Mouse (Mus musculus): ENCODE measurements around the gene Rnpepl1.
"Not testable (repeated sequence)": the region's sequence is repeated elsewhere in the genome, so short reads cannot be mapped to it uniquely, and the experiment has no call there.

Gene Rnpepl1

GRCm38 (mm10) chr1:92936467-92936866 lies 25.9 kb downstream of the Rnpepl1 start:
- DNase-seq (ENCODE audit: inconsistent ontology term) = no peak

- no peak for DNase-seq (ENCODE audit: inconsistent ontology term)
These were observed 27.2 kb downstream of the Rnpepl1 start for GRCm38 (mm10) chr1:92937797-92938196.

GRCm38 (mm10) chr1:92939746-92940145 lies 29.2 kb downstream of the Rnpepl1 start:
- no peak for DNase-seq (ENCODE audit: inconsistent ontology term)

- no peak for DNase-seq (ENCODE audit: inconsistent ontology term)
These were observed 32.8 kb downstream of the Rnpepl1 start for GRCm38 (mm10) chr1:92943219-92943989.

- no peak for DNase-seq (ENCODE audit: inconsistent ontology term)
These were observed 37.4 kb downstream of the Rnpepl1 start for GRCm38 (mm10) chr1:92947966-92948365.

- DNase-seq (ENCODE audit: inconsistent ontology term) = no peak
These were observed 38.8 kb downstream of the Rnpepl1 start for GRCm38 (mm10) chr1:92949426-92949825.

GRCm38 (mm10) chr1:92950607-92951006 lies 40.0 kb downstream of the Rnpepl1 start, which contains the start of gene Gpr35:
TSS of gene Gpr35 (plus strand) at chr1:92950865.
- DNase-seq (ENCODE audit: inconsistent ontology term) = no peak

- DNase-seq (ENCODE audit: inconsistent ontology term) = no peak
These were observed 43.1 kb downstream of the Rnpepl1 start for GRCm38 (mm10) chr1:92953641-92954040.

GRCm38 (mm10) chr1:92956571-92957335 lies 46.2 kb downstream of the Rnpepl1 start:
- DNase-seq (ENCODE audit: inconsistent ontology term) = not testable (repeated sequence)

GRCm38 (mm10) chr1:92958999-92959398 lies 48.4 kb downstream of the Rnpepl1 start:
- DNase-seq (ENCODE audit: inconsistent ontology term) = no peak

- not testable (repeated sequence) for DNase-seq (ENCODE audit: inconsistent ontology term)
These were observed 60.2 kb downstream of the Rnpepl1 start for GRCm38 (mm10) chr1:92970791-92971190.

GRCm38 (mm10) chr1:92971879-92972795 lies 61.6 kb downstream of the Rnpepl1 start:
- DNase-seq (ENCODE audit: inconsistent ontology term) = peak; percentile 10

- peak; percentile 37 for DNase-seq (ENCODE audit: inconsistent ontology term)
These were observed 62.3 kb downstream of the Rnpepl1 start for GRCm38 (mm10) chr1:92972854-92973253.
